Mouse (Mus musculus): ENCODE results near the gene Hdac10. TPM values are rescaled to one million over a fixed set of nuclear protein-coding genes. Genes with fewer than 3 reads are reported as not detected.

The Hdac10 gene
- polyA plus RNA-seq, 1 experiment from 2014 or later = 9.8 TPM

- Histone ChIP-seq H3K4me2 (ENCODE audit: low read depth, severe bottlenecking) (no peak overlapping the region), H3K27ac (replicated peaks; ENCODE audit: low read depth, low read length) (no peak overlapping the region), H3K4me1 (ENCODE audit: control insufficient read depth, insufficient read depth, low read length) (no peaks in the 10 kb centered on the region), H3K4me3 (ENCODE audit: low read depth, low read length) (no peak overlapping the region), H3K36me3 (ENCODE audit: control insufficient read depth, insufficient read depth, low read length) (peaks cover 45% of the 10 kb centered on the region), H3K9me3 (ENCODE audit: control insufficient read depth, low read length) (no peaks in the 10 kb centered on the region), H3K27me3 (ENCODE audit: control insufficient read depth, insufficient read depth, low read length) (no peaks in the 10 kb centered on the region), H3K9ac (ENCODE audit: low read length) (no peak overlapping the region)
- no peak for ATAC-seq (ENCODE audit: insufficient number of reproducible peaks, low FRiP score, low TSS enrichment, low read depth)
- DNase-seq (ENCODE audit: low spot score) = no peak
- 96% methylated on average over 8 of the region's 8 CpGs for WGBS
Measured at GRCm38 (mm10) chr15:89104425-89104824, 24.1 kb downstream of the Hdac10 start.

GRCm38 (mm10) chr15:89103921-89104320 lies 24.6 kb downstream of the Hdac10 start:
- no peak for ATAC-seq (ENCODE audit: insufficient number of reproducible peaks, low FRiP score, low TSS enrichment, low read depth)
- Histone ChIP-seq H3K9ac (ENCODE audit: low read length) (no peak overlapping the region), H3K27me3 (ENCODE audit: control insufficient read depth, insufficient read depth, low read length) (no peaks in the 10 kb centered on the region), H3K9me3 (ENCODE audit: control insufficient read depth, low read length) (no peaks in the 10 kb centered on the region), H3K4me2 (ENCODE audit: low read depth, severe bottlenecking) (no peak overlapping the region), H3K36me3 (ENCODE audit: control insufficient read depth, insufficient read depth, low read length) (peaks cover 47% of the 10 kb centered on the region), H3K4me3 (ENCODE audit: low read depth, low read length) (no peak overlapping the region), H3K27ac (replicated peaks; ENCODE audit: low read depth, low read length) (no peak overlapping the region), H3K4me1 (ENCODE audit: control insufficient read depth, insufficient read depth, low read length) (no peaks in the 10 kb centered on the region)
- 89% methylated on average over 10 of the region's 10 CpGs for whole genome bisulfite sequencing
- no peak for DNase-seq (ENCODE audit: low spot score)

GRCm38 (mm10) chr15:89102646-89103045 lies 25.9 kb downstream of the Hdac10 start:
- WGBS = 86% methylated on average over 5 of the region's 5 CpGs
- H3K27ac ChIP-seq (replicated peaks; ENCODE audit: low read depth, low read length) = no peak overlapping the region
- no peaks in the 10 kb centered on the region for H3K4me1 ChIP-seq (ENCODE audit: control insufficient read depth, insufficient read depth, low read length)
- peaks cover 49% of the 10 kb centered on the region for H3K36me3 ChIP-seq (ENCODE audit: control insufficient read depth, insufficient read depth, low read length)
- DNase-seq (ENCODE audit: low spot score) (no peak), ATAC-seq (ENCODE audit: insufficient number of reproducible peaks, low FRiP score, low TSS enrichment, low read depth) (no peak)
- H3K9ac ChIP-seq (ENCODE audit: low read length) = no peak overlapping the region
- H3K9me3 ChIP-seq (ENCODE audit: control insufficient read depth, low read length) = no peaks in the 10 kb centered on the region
- no peak overlapping the region for H3K4me2 ChIP-seq (ENCODE audit: low read depth, severe bottlenecking)
- H3K4me3 ChIP-seq (ENCODE audit: low read depth, low read length) = no peak overlapping the region
- H3K27me3 ChIP-seq (ENCODE audit: control insufficient read depth, insufficient read depth, low read length) = no peaks in the 10 kb centered on the region

- Histone ChIP-seq H3K9ac (ENCODE audit: low read length) (no peak overlapping the region), H3K36me3 (ENCODE audit: control insufficient read depth, insufficient read depth, low read length) (peaks cover 46% of the 10 kb centered on the region), H3K4me1 (ENCODE audit: control insufficient read depth, insufficient read depth, low read length) (no peaks in the 10 kb centered on the region), H3K4me3 (ENCODE audit: low read depth, low read length) (no peak overlapping the region), H3K27ac (replicated peaks; ENCODE audit: low read depth, low read length) (no peak overlapping the region), H3K9me3 (ENCODE audit: control insufficient read depth, low read length) (no peaks in the 10 kb centered on the region), H3K4me2 (ENCODE audit: low read depth, severe bottlenecking) (no peak overlapping the region), H3K27me3 (ENCODE audit: control insufficient read depth, insufficient read depth, low read length) (no peaks in the 10 kb centered on the region)
- no peak for DNase-seq (ENCODE audit: low spot score)
- WGBS = 91% methylated on average over 12 of the region's 12 CpGs
- no peak for ATAC-seq (ENCODE audit: insufficient number of reproducible peaks, low FRiP score, low TSS enrichment, low read depth)
Measured at GRCm38 (mm10) chr15:89100823-89101222, 27.7 kb downstream of the Hdac10 start.

GRCm38 (mm10) chr15:89098616-89099015 lies 29.9 kb downstream of the Hdac10 start:
- no peak overlapping the region for H3K9ac ChIP-seq (ENCODE audit: low read length)
- H3K4me3 ChIP-seq (ENCODE audit: low read depth, low read length) = no peak overlapping the region
- peaks cover 45% of the 10 kb centered on the region for H3K36me3 ChIP-seq (ENCODE audit: control insufficient read depth, insufficient read depth, low read length)
- WGBS = 89% methylated on average over 7 of the region's 7 CpGs
- H3K27ac ChIP-seq (replicated peaks; ENCODE audit: low read depth, low read length) = no peak overlapping the region
- no peak for ATAC-seq (ENCODE audit: insufficient number of reproducible peaks, low FRiP score, low TSS enrichment, low read depth)
- H3K27me3 ChIP-seq (ENCODE audit: control insufficient read depth, insufficient read depth, low read length) = no peaks in the 10 kb centered on the region
- H3K4me1 ChIP-seq (ENCODE audit: control insufficient read depth, insufficient read depth, low read length) = no peaks in the 10 kb centered on the region
- H3K4me2 ChIP-seq (ENCODE audit: low read depth, severe bottlenecking) = no peak overlapping the region
- DNase-seq (ENCODE audit: low spot score) = no peak
- H3K9me3 ChIP-seq (ENCODE audit: control insufficient read depth, low read length) = no peaks in the 10 kb centered on the region

GRCm38 (mm10) chr15:89097450-89097849 lies 31.1 kb downstream of the Hdac10 start:
- H3K4me1 ChIP-seq (ENCODE audit: control insufficient read depth, insufficient read depth, low read length) = no peaks in the 10 kb centered on the region
- 87% methylated on average over 5 of the region's 5 CpGs for WGBS
- peaks cover 41% of the 10 kb centered on the region for H3K36me3 ChIP-seq (ENCODE audit: control insufficient read depth, insufficient read depth, low read length)
- no peak overlapping the region for H3K9ac ChIP-seq (ENCODE audit: low read length)
- no peak overlapping the region for H3K4me3 ChIP-seq (ENCODE audit: low read depth, low read length)
- no peak overlapping the region for H3K4me2 ChIP-seq (ENCODE audit: low read depth, severe bottlenecking)
- DNase-seq (ENCODE audit: low spot score) = no peak
- no peaks in the 10 kb centered on the region for H3K27me3 ChIP-seq (ENCODE audit: control insufficient read depth, insufficient read depth, low read length)
- no peaks in the 10 kb centered on the region for H3K9me3 ChIP-seq (ENCODE audit: control insufficient read depth, low read length)
- ATAC-seq (ENCODE audit: insufficient number of reproducible peaks, low FRiP score, low TSS enrichment, low read depth) = no peak
- no peak overlapping the region for H3K27ac ChIP-seq (replicated peaks; ENCODE audit: low read depth, low read length)

GRCm38 (mm10) chr15:89092181-89092580 lies 36.3 kb downstream of the Hdac10 start:
- DNase-seq (ENCODE audit: low spot score) (no peak), ATAC-seq (ENCODE audit: insufficient number of reproducible peaks, low FRiP score, low TSS enrichment, low read depth) (no peak)
- Histone ChIP-seq H3K4me2 (ENCODE audit: low read depth, severe bottlenecking) (no peak overlapping the region), H3K4me1 (ENCODE audit: control insufficient read depth, insufficient read depth, low read length) (peaks cover 9% of the 10 kb centered on the region; the same call in 1 of the 2 replicates), H3K9ac (ENCODE audit: low read length) (no peak overlapping the region), H3K27me3 (ENCODE audit: control insufficient read depth, insufficient read depth, low read length) (no peaks in the 10 kb centered on the region), H3K9me3 (ENCODE audit: control insufficient read depth, low read length) (no peaks in the 10 kb centered on the region), H3K4me3 (ENCODE audit: low read depth, low read length) (no peak overlapping the region), H3K27ac (replicated peaks; ENCODE audit: low read depth, low read length) (no peak overlapping the region), H3K36me3 (ENCODE audit: control insufficient read depth, insufficient read depth, low read length) (peaks cover 16% of the 10 kb centered on the region; the same call in 1 of the 2 replicates)
- WGBS = 82% methylated on average over 5 of the region's 5 CpGs

- H3K4me1 ChIP-seq (ENCODE audit: control insufficient read depth, insufficient read depth, low read length) = peaks cover 9% of the 10 kb centered on the region; the same call in 1 of the 2 replicates
- H3K4me3 ChIP-seq (ENCODE audit: low read depth, low read length) = no peak overlapping the region
- H3K9ac ChIP-seq (ENCODE audit: low read length) = no peak overlapping the region
- ATAC-seq (ENCODE audit: insufficient number of reproducible peaks, low FRiP score, low TSS enrichment, low read depth) (no peak), DNase-seq (ENCODE audit: low spot score) (no peak)
- no peaks in the 10 kb centered on the region for H3K9me3 ChIP-seq (ENCODE audit: control insufficient read depth, low read length)
- 54% methylated on average over 4 of the region's 4 CpGs for WGBS
- peaks cover 17% of the 10 kb centered on the region for H3K36me3 ChIP-seq (ENCODE audit: control insufficient read depth, insufficient read depth, low read length)
- no peak overlapping the region for H3K4me2 ChIP-seq (ENCODE audit: low read depth, severe bottlenecking)
- H3K27me3 ChIP-seq (ENCODE audit: control insufficient read depth, insufficient read depth, low read length) = no peaks in the 10 kb centered on the region
- H3K27ac ChIP-seq (replicated peaks; ENCODE audit: low read depth, low read length) = no peak overlapping the region
Measured at GRCm38 (mm10) chr15:89090662-89091061, 37.8 kb downstream of the Hdac10 start.

Data from limb, embryonic 11.5 days (tissue).